ENCODE assay signal across 9 mouse cellular contexts in genomic region chr9:45905196-45905595, GRCm38 (mm10). TPM values are rescaled to one million over a fixed set of nuclear protein-coding genes. Genes with fewer than 3 reads are reported as not detected.
DNase-seq lines count a peak whose midpoint lies in the region; ATAC-seq and TF ChIP-seq lines count a peak whose summit lies in the region.
"Had no signal": no experiment of that assay in that cellular context is flagged by ENCODE, and none has a peak within 500 bp of the region (broad histone marks: within the 10 kb centered on the region; RNA-seq: fewer than 3 reads in every experiment).

No protein-coding gene starts in this region.

- no peak overlapping the region for H3K9ac ChIP-seq in lung, postnatal 0 days (replicated peaks; ENCODE audit: low read depth)
- no peak overlapping the region; the same call in 1 of the 2 replicates for H3K9ac ChIP-seq in limb, embryonic 15.5 days
- H3K9ac ChIP-seq in stomach, embryonic 15.5 days = peak overlapping the region; percentile 70; the same call in 1 of the 2 replicates

- no peaks in the 10 kb centered on the region; the same call in 1 of the 2 replicates for H3K4me1 ChIP-seq in cerebellum, adult 2 months (ENCODE audit: control insufficient read depth, insufficient read depth, low read length)
- H3K4me1 ChIP-seq in lung, postnatal 0 days (ENCODE audit: insufficient read depth, low read depth, low read length) = peaks cover 8% of the 10 kb centered on the region; the same call in 1 of the 2 replicates
- H3K4me1 ChIP-seq in limb, embryonic 15.5 days = peaks cover 21% of the 10 kb centered on the region
- peaks cover 7% of the 10 kb centered on the region for H3K4me1 ChIP-seq in stomach, embryonic 15.5 days

- 0 out of 2 replicates have a peak, but pooled peaks cover 11% of the 10 kb centered on the region for H3K36me3 ChIP-seq in lung, postnatal 0 days (ENCODE audit: insufficient read depth, low read length)
- peaks cover 27% of the 10 kb centered on the region for H3K36me3 ChIP-seq in limb, embryonic 15.5 days
- H3K36me3 ChIP-seq in stomach, embryonic 15.5 days = peaks cover 9% of the 10 kb centered on the region

- H3K4me2 ChIP-seq in lung, postnatal 0 days (replicated peaks; ENCODE audit: low read depth, low read length) = peak overlapping the region; percentile 84; the same call in 1 of the 2 replicates
- H3K4me2 ChIP-seq in limb, embryonic 15.5 days = peak overlapping the region; percentile 75
- peak overlapping the region; percentile 77 for H3K4me2 ChIP-seq in stomach, embryonic 15.5 days

- H3K9me3 ChIP-seq in lung, postnatal 0 days (ENCODE audit: low read length) = no peaks in the 10 kb centered on the region
- no peaks in the 10 kb centered on the region for H3K9me3 ChIP-seq in limb, embryonic 15.5 days
- H3K9me3 ChIP-seq in stomach, embryonic 15.5 days = no peaks in the 10 kb centered on the region

- WGBS in cerebellum, adult 2 months = 32% methylated on average over 4 of the region's 4 CpGs
- 53% methylated on average over 4 of the region's 4 CpGs for WGBS in lung, postnatal 0 days
- 38% methylated on average over 4 of the region's 4 CpGs for WGBS in limb, embryonic 15.5 days
- 48% methylated on average over 4 of the region's 4 CpGs for WGBS in stomach, embryonic 15.5 days

- H3K4me3 ChIP-seq in cerebellum, adult 2 months (replicated peaks; ENCODE audit: insufficient read depth, low read depth, low read length) = peak overlapping the region; percentile 74
- peak overlapping the region; percentile 79; the same call in 1 of the 2 replicates for H3K4me3 ChIP-seq in lung, postnatal 0 days (ENCODE audit: low read depth, low read length)
- H3K4me3 ChIP-seq in limb, embryonic 15.5 days = peak overlapping the region; percentile 83
- H3K4me3 ChIP-seq in stomach, embryonic 15.5 days (replicated peaks) = peak overlapping the region; percentile 92

- no peak for DNase-seq in cerebellum, adult 2 months
- DNase-seq in cerebellum, adult 9-11 months = no peak
- no peak for DNase-seq in lung, postnatal 0 days (ENCODE audit: low spot score)
- no peak for DNase-seq in lung, postnatal 36 days
- no peak for DNase-seq in cerebellum, postnatal 10 days
- DNase-seq in layer of hippocampus, postnatal 14 days (ENCODE audit: low spot score in 2 of 2) = no peak

- no peaks in the 10 kb centered on the region for H3K27me3 ChIP-seq in cerebellum, adult 2 months (ENCODE audit: control insufficient read depth, insufficient read depth, low read length)
- no peaks in the 10 kb centered on the region for H3K27me3 ChIP-seq in lung, postnatal 0 days (replicated peaks; ENCODE audit: insufficient read depth, low read length)
- no peaks in the 10 kb centered on the region for H3K27me3 ChIP-seq in limb, embryonic 15.5 days
- no peaks in the 10 kb centered on the region for H3K27me3 ChIP-seq in stomach, embryonic 15.5 days (replicated peaks)

- no peak for TF ChIP-seq POLR2A in cerebellum, adult 2 months (IDR thresholded peaks at IDR 0.05; ENCODE audit: borderline replicate concordance, insufficient read depth, low read length)

- no peak for TF ChIP-seq EP300 in lung, postnatal 0 days (IDR thresholded peaks at IDR 0.05)

- no peak for TF ChIP-seq CTCF in cerebellum, adult 2 months (IDR thresholded peaks at IDR 0.05; ENCODE audit: borderline replicate concordance, insufficient read depth, low read depth, low read length)
- no peak for TF ChIP-seq CTCF in lung, postnatal 0 days (IDR thresholded peaks at IDR 0.05)

- no peak overlapping the region for H3K27ac ChIP-seq in cerebellum, adult 2 months (ENCODE audit: insufficient read depth, low read length)
- H3K27ac ChIP-seq in lung, postnatal 0 days (ENCODE audit: low read length) = no peak overlapping the region
- H3K27ac ChIP-seq in limb, embryonic 15.5 days = no peak overlapping the region
- 0 out of 2 replicates have a peak overlapping the region, but pooled peaks have one; percentile 98 for H3K27ac ChIP-seq in stomach, embryonic 15.5 days

- ATAC-seq in lung, postnatal 0 days = no peak
- no peak for ATAC-seq in limb, embryonic 15.5 days (ENCODE audit: insufficient number of reproducible peaks, low FRiP score, low TSS enrichment, low read depth)
- ATAC-seq in stomach, embryonic 15.5 days (ENCODE audit: insufficient read depth, low FRiP score, low read depth) = no peak

RNA-seq across cellular contexts. Expression of gene Pcsk7, which starts 1.1 kb away (rescaled TPM):
- polyA plus RNA-seq in cerebellum, adult 2 months (2012; rRNA removed) = 32.6 and 33.3 TPM in 2 replicates
- polyA plus RNA-seq in lung, postnatal 0 days (2015; fragmentation: Nextera tagmentation; extraction: Ambion mirVana) = 21.1 and 22.3 TPM in 2 replicates
- 22.9 and 24.5 TPM in 2 replicates for polyA plus RNA-seq in limb, embryonic 15.5 days (2015; fragmentation: Nextera tagmentation; extraction: Ambion mirVana)
- 19.2 and 21.0 TPM in 2 replicates for polyA plus RNA-seq in stomach, embryonic 15.5 days (2015; fragmentation: Nextera tagmentation; extraction: Ambion mirVana)
- total RNA-seq in layer of hippocampus, postnatal 14 days (2021) = 10 to 100 TPM; 22.6 to 28.4 TPM

RNA-seq across cellular contexts. Expression of gene Rnf214, which starts 1.5 kb away (rescaled TPM):
- 45.8 and 47.4 TPM in 2 replicates for polyA plus RNA-seq in cerebellum, adult 2 months (2012; rRNA removed)
- polyA plus RNA-seq in lung, postnatal 0 days (2015; fragmentation: Nextera tagmentation; extraction: Ambion mirVana) = 29.5 and 32.3 TPM in 2 replicates
- 44.2 and 49.4 TPM in 2 replicates for polyA plus RNA-seq in limb, embryonic 15.5 days (2015; fragmentation: Nextera tagmentation; extraction: Ambion mirVana)
- polyA plus RNA-seq in stomach, embryonic 15.5 days (2015; fragmentation: Nextera tagmentation; extraction: Ambion mirVana) = 40.6 and 45.9 TPM in 2 replicates
- 10 to 100 TPM; 67.0 to 67.2 TPM for total RNA-seq in layer of hippocampus, postnatal 14 days (2021)

RNA-seq across cellular contexts. Expression of gene Tagln, which starts 30.7 kb away (rescaled TPM):
- polyA plus RNA-seq in cerebellum, adult 2 months (2012; rRNA removed) = 13.2 and 13.7 TPM in 2 replicates
- 153 and 184 TPM in 2 replicates for polyA plus RNA-seq in lung, postnatal 0 days (2015; fragmentation: Nextera tagmentation; extraction: Ambion mirVana)
- 26.6 and 33.1 TPM in 2 replicates for polyA plus RNA-seq in limb, embryonic 15.5 days (2015; fragmentation: Nextera tagmentation; extraction: Ambion mirVana)
- 380 and 441 TPM in 2 replicates for polyA plus RNA-seq in stomach, embryonic 15.5 days (2015; fragmentation: Nextera tagmentation; extraction: Ambion mirVana)
- total RNA-seq in layer of hippocampus, postnatal 14 days (2021) = 10 to 100 TPM; 12.7 to 18.2 TPM
- total RNA-seq: megakaryocyte-erythroid progenitor cell, adult 5-6 weeks had no signal

RNA-seq across cellular contexts. Expression of gene Sidt2, which starts 49.9 kb away (rescaled TPM):
- polyA plus RNA-seq in cerebellum, adult 2 months (2012; rRNA removed) = 130 and 142 TPM in 2 replicates
- polyA plus RNA-seq in lung, postnatal 0 days (2015; fragmentation: Nextera tagmentation; extraction: Ambion mirVana) = 55.4 and 58.7 TPM in 2 replicates
- polyA plus RNA-seq in limb, embryonic 15.5 days (2015; fragmentation: Nextera tagmentation; extraction: Ambion mirVana) = 50.6 and 66.1 TPM in 2 replicates
- 43.8 and 47.9 TPM in 2 replicates for polyA plus RNA-seq in stomach, embryonic 15.5 days (2015; fragmentation: Nextera tagmentation; extraction: Ambion mirVana)
- 100 to 1,000 TPM; 112 to 121 TPM for total RNA-seq in layer of hippocampus, postnatal 14 days (2021)
